Mouse (Mus musculus) frontal cortex, adult 2 months (tissue): ENCODE data around the gene Blm. TPM values are rescaled to one million over a fixed set of nuclear protein-coding genes. Genes with fewer than 3 reads are reported as not detected.
"Not testable (repeated sequence)": the region's sequence is repeated elsewhere in the genome, so short reads cannot be mapped to it uniquely, and the experiment has no call there.

Source experiments
- DNase-seq, 2 experiments: peaks; one replicate each; pipeline ENCODE4 v3.0.0; 2022; ENCODE audit warnings: low spot score in 1 of 2; ENCODE audit errors: extremely low spot score in 1 of 2
- polyA plus RNA-seq: library from polyadenylated mRNA; depleted of rRNA; stranded (reverse); fragments of >200 nt; gene quantifications from 2 replicates; pipeline ENCODE4 v1.2.3, GENCODE M21; 2012

Gene Blm
- polyA plus RNA-seq, 1 experiment, result 4.8 TPM

- no peak for DNase-seq
Measured at GRCm38 (mm10) chr7:80534291-80535008, 469 bp downstream of the Blm start.

GRCm38 (mm10) chr7:80531087-80531486 lies 3.8 kb downstream of the Blm start:
- no peak for DNase-seq

GRCm38 (mm10) chr7:80530646-80531045 lies 4.3 kb downstream of the Blm start:
- DNase-seq, result no peak

- DNase-seq, result no peak
Measured at GRCm38 (mm10) chr7:80526698-80527097, 8.2 kb downstream of the Blm start.

- no peak for DNase-seq
Measured at GRCm38 (mm10) chr7:80512408-80513085, 22.4 kb downstream of the Blm start.

- not testable (repeated sequence) for DNase-seq
Measured at GRCm38 (mm10) chr7:80507697-80508096, 27.2 kb downstream of the Blm start.

- DNase-seq, result no peak
Measured at GRCm38 (mm10) chr7:80506007-80506406, 28.9 kb downstream of the Blm start.

GRCm38 (mm10) chr7:80504920-80505319 lies 30.0 kb downstream of the Blm start:
- no peak for DNase-seq

GRCm38 (mm10) chr7:80501006-80501405 lies 33.9 kb downstream of the Blm start:
- DNase-seq, result no peak

- DNase-seq, result no peak
Measured at GRCm38 (mm10) chr7:80500099-80500498, 34.8 kb downstream of the Blm start.

GRCm38 (mm10) chr7:80499190-80499962 lies 35.5 kb downstream of the Blm start:
- no peak for DNase-seq

GRCm38 (mm10) chr7:80496656-80497055 lies 38.3 kb downstream of the Blm start:
- DNase-seq, result no peak

- peak in 1 of 2 experiments; percentile 16 for DNase-seq
Measured at GRCm38 (mm10) chr7:80495210-80495609, 39.7 kb downstream of the Blm start.

GRCm38 (mm10) chr7:80491995-80492394 lies 42.9 kb downstream of the Blm start:
- no peak for DNase-seq

GRCm38 (mm10) chr7:80491086-80491485 lies 43.8 kb downstream of the Blm start:
- no peak for DNase-seq

- no peak for DNase-seq
Measured at GRCm38 (mm10) chr7:80490351-80490750, 44.6 kb downstream of the Blm start.

GRCm38 (mm10) chr7:80489445-80489844 lies 45.5 kb downstream of the Blm start:
- DNase-seq, result no peak

GRCm38 (mm10) chr7:80487239-80487638 lies 47.7 kb downstream of the Blm start:
- no peak for DNase-seq

GRCm38 (mm10) chr7:80480097-80480496 lies 54.8 kb downstream of the Blm start:
- DNase-seq, result no peak

GRCm38 (mm10) chr7:80473837-80474236 lies 61.1 kb downstream of the Blm start:
- no peak for DNase-seq

- no peak for DNase-seq
Measured at GRCm38 (mm10) chr7:80468851-80469250, 66.1 kb downstream of the Blm start.
